Mouse (Mus musculus) ZHBTc4 (cell line): ENCODE measurements around the gene Pcca.

Source experiments
- DNase-seq: peaks from one replicate; pipeline ENCODE4 v3.0.0-alpha.2; 2011; ENCODE audit warnings: low read depth, low spot score

Gene Pcca

GRCm38 (mm10) chr14:122642432-122642831 lies 108.3 kb downstream of the Pcca start:
- DNase-seq = no peak

- DNase-seq = no peak
Observed at GRCm38 (mm10) chr14:122648214-122648613, 114.1 kb downstream of the Pcca start.

GRCm38 (mm10) chr14:122649336-122649950 lies 115.3 kb downstream of the Pcca start:
- DNase-seq = no peak

GRCm38 (mm10) chr14:122651681-122652080 lies 117.6 kb downstream of the Pcca start:
- no peak for DNase-seq

- DNase-seq = no peak
Observed at GRCm38 (mm10) chr14:122675661-122676060, 141.5 kb downstream of the Pcca start.

- no peak for DNase-seq
Observed at GRCm38 (mm10) chr14:122683645-122684044, 149.5 kb downstream of the Pcca start.

- no peak for DNase-seq
Observed at GRCm38 (mm10) chr14:122684250-122684649, 150.1 kb downstream of the Pcca start.

- no peak for DNase-seq
Observed at GRCm38 (mm10) chr14:122684811-122685210, 150.7 kb downstream of the Pcca start.

- DNase-seq = no peak
Observed at GRCm38 (mm10) chr14:122687398-122687797, 153.3 kb downstream of the Pcca start.

- no peak for DNase-seq
Observed at GRCm38 (mm10) chr14:122688378-122688777, 154.3 kb downstream of the Pcca start.

GRCm38 (mm10) chr14:122689136-122689815 lies 155.2 kb downstream of the Pcca start:
- no peak for DNase-seq

GRCm38 (mm10) chr14:122691555-122691954 lies 157.4 kb downstream of the Pcca start:
- DNase-seq = no peak

GRCm38 (mm10) chr14:122700333-122700732 lies 166.2 kb downstream of the Pcca start:
- no peak for DNase-seq

- DNase-seq = no peak
Observed at GRCm38 (mm10) chr14:122713793-122714192, 179.7 kb downstream of the Pcca start.

GRCm38 (mm10) chr14:122714911-122715310 lies 180.8 kb downstream of the Pcca start:
- DNase-seq = no peak

GRCm38 (mm10) chr14:122716057-122716456 lies 181.9 kb downstream of the Pcca start:
- DNase-seq = no peak

- DNase-seq = no peak
Observed at GRCm38 (mm10) chr14:122719496-122720080, 185.5 kb downstream of the Pcca start.

GRCm38 (mm10) chr14:122720989-122721388 lies 186.9 kb downstream of the Pcca start:
- DNase-seq = no peak

GRCm38 (mm10) chr14:122721750-122722149 lies 187.6 kb downstream of the Pcca start:
- DNase-seq = no peak

- DNase-seq = no peak
Observed at GRCm38 (mm10) chr14:122726456-122726855, 192.3 kb downstream of the Pcca start.

GRCm38 (mm10) chr14:122729431-122730073 lies 195.4 kb downstream of the Pcca start:
- DNase-seq = no peak

- peak; percentile 14 for DNase-seq
Observed at GRCm38 (mm10) chr14:122730921-122731551, 196.9 kb downstream of the Pcca start.
